ENCODE assay signal across 13 mouse cellular contexts in genomic region chr13:38253696-38254095, GRCm38 (mm10). TPM values are rescaled to one million over a fixed set of nuclear protein-coding genes. Genes with fewer than 3 reads are reported as not detected.
DNase-seq lines count a peak whose midpoint lies in the region; ATAC-seq lines count a peak whose summit lies in the region.
"Had no signal": no experiment of that assay in that cellular context is flagged by ENCODE, and none has a peak within 500 bp of the region (broad histone marks: within the 10 kb centered on the region; RNA-seq: fewer than 3 reads in every experiment).

No protein-coding gene starts in this region.

- H3K36me3 ChIP-seq in hindbrain, embryonic 12.5 days, result no peaks in the 10 kb centered on the region
- H3K36me3 ChIP-seq: heart, embryonic 15.5 days; limb, embryonic 13.5 days; neural tube, embryonic 13.5 days had no signal

- DNase-seq in cerebellum, adult 11-12 months, result peak; percentile 7
- no peak for DNase-seq in cerebellum, adult 11 months
- DNase-seq in left cerebral cortex, adult 11 months (ENCODE audit: low spot score), result peak; percentile 35
- no peak for DNase-seq in left cerebral cortex, postnatal 4 days
- peak; percentile 79 to 83 for DNase-seq in heart, postnatal 10 days
- DNase-seq in lung, postnatal 36 days, result peak; percentile 36
- no peak for DNase-seq in cerebellum, adult 8-10 months
- DNase-seq: adrenal gland, adult 2 months had no signal

- no peaks in the 10 kb centered on the region for H3K27me3 ChIP-seq in hindbrain, embryonic 12.5 days
- H3K27me3 ChIP-seq: heart, embryonic 15.5 days; limb, embryonic 13.5 days; neural tube, embryonic 13.5 days had no signal

- WGBS in hindbrain, embryonic 12.5 days, result 88% methylated on average over 9 of the region's 9 CpGs

- H3K9ac ChIP-seq in hindbrain, embryonic 12.5 days, result no peak overlapping the region
- H3K9ac ChIP-seq: heart, embryonic 15.5 days; limb, embryonic 13.5 days; neural tube, embryonic 13.5 days had no signal

- intact Hi-C loops in left cerebral cortex, postnatal 4 days (cut with DNase I), result no loop called here
- intact Hi-C loops in heart, postnatal 10 days (cut with DNase I), result no loop called here

- no peaks in the 10 kb centered on the region for H3K9me3 ChIP-seq in hindbrain, embryonic 12.5 days (replicated peaks)
- H3K9me3 ChIP-seq: heart, embryonic 15.5 days; limb, embryonic 13.5 days; neural tube, embryonic 13.5 days had no signal

- H3K4me1 ChIP-seq in hindbrain, embryonic 12.5 days, result no peaks in the 10 kb centered on the region
- H3K4me1 ChIP-seq: limb, embryonic 13.5 days; megakaryocyte, embryonic 14.5 days; neural tube, embryonic 13.5 days had no signal

- H3K4me3 ChIP-seq in hindbrain, embryonic 12.5 days, result no peak overlapping the region
- H3K4me3 ChIP-seq: heart, embryonic 15.5 days; limb, embryonic 13.5 days; megakaryocyte, embryonic 14.5 days; neural tube, embryonic 13.5 days had no signal

- no peak for ATAC-seq in hindbrain, embryonic 12.5 days (ENCODE audit: low FRiP score)

- H3K4me2 ChIP-seq in hindbrain, embryonic 12.5 days (replicated peaks), result no peak overlapping the region
- H3K4me2 ChIP-seq: heart, embryonic 15.5 days; limb, embryonic 13.5 days; neural tube, embryonic 13.5 days had no signal

- no peak overlapping the region for H3K27ac ChIP-seq in hindbrain, embryonic 12.5 days
- H3K27ac ChIP-seq: heart, embryonic 15.5 days; limb, embryonic 13.5 days; neural tube, embryonic 13.5 days had no signal

RNA-seq across cellular contexts. Expression of gene Snrnp48, which starts 49.0 kb away (rescaled TPM):
- total RNA-seq in left cerebral cortex, postnatal 4 days (2021), result 10 to 100 TPM; 21.6 to 23.4 TPM
- total RNA-seq in heart, postnatal 10 days (2021), result 10 to 100 TPM; 10.7 to 11.0 TPM
- polyA plus RNA-seq in hindbrain, embryonic 12.5 days (2016; fragmentation: Nextera tagmentation; extraction: Ambion mirVana), result 36.9 and 37.3 TPM in 2 replicates

Comparison
In these comparisons a context has a peak if more than half of its experiments do, and no peak if none do; other contexts are left out.
1. DNase-seq: peak in cerebellum, adult 11-12 months (single experiment), left cerebral cortex, adult 11 months (single experiment), heart, postnatal 10 days (2 of 2) and lung, postnatal 36 days (single experiment); none in cerebellum, adult 11 months (single experiment), left cerebral cortex, postnatal 4 days (single experiment) and cerebellum, adult 8-10 months (single experiment).